In genomic region chr17:56759261-56759660, GRCm38 (mm10) we compare ENCODE assay signal across 22 mouse cellular contexts. TPM values are rescaled to one million over a fixed set of nuclear protein-coding genes. Genes with fewer than 3 reads are reported as not detected.
A peak's percentile ranks its signal among the peaks of the same experiment; 100 is the strongest.
DNase-seq lines count a peak whose midpoint lies in the region; ATAC-seq lines count a peak whose summit lies in the region.
"Had no signal": no experiment of that assay in that cellular context is flagged by ENCODE, and none has a peak within 500 bp of the region (broad histone marks: within the 10 kb centered on the region; RNA-seq: fewer than 3 reads in every experiment).

No protein-coding gene starts in this region.

- peak; percentile 52 for ATAC-seq in limb, embryonic 11.5 days (ENCODE audit: insufficient number of reproducible peaks, low FRiP score, low TSS enrichment, low read depth)
- no peak for ATAC-seq in forebrain, embryonic 14.5 days
- ATAC-seq: activated CD4-positive, CD25-positive, alpha-beta regulatory T cell, adult 4 months; intestine, postnatal 0 days; midbrain, embryonic 15.5 days had no signal

- H3K9ac ChIP-seq in limb, embryonic 11.5 days (ENCODE audit: low read length), result no peak overlapping the region
- no peak overlapping the region for H3K9ac ChIP-seq in forebrain, embryonic 14.5 days (ENCODE audit: low read length)
- H3K9ac ChIP-seq: forebrain, embryonic 12.5 days; midbrain, embryonic 15.5 days; neural tube, embryonic 13.5 days had no signal

- H3K4me1 ChIP-seq in limb, embryonic 11.5 days (ENCODE audit: control insufficient read depth, insufficient read depth, low read length), result peaks cover 26% of the 10 kb centered on the region; the same call in 1 of the 2 replicates
- peaks cover 8% of the 10 kb centered on the region for H3K4me1 ChIP-seq in forebrain, embryonic 14.5 days (ENCODE audit: control insufficient read depth, insufficient read depth, low read length)

- intact Hi-C loops in left cerebral cortex, postnatal 25 days (cut with DNase I), result no loop called here

- H3K4me3 ChIP-seq in limb, embryonic 11.5 days (ENCODE audit: low read depth, low read length), result no peak overlapping the region
- H3K4me3 ChIP-seq in forebrain, embryonic 14.5 days (ENCODE audit: low read depth, low read length), result no peak overlapping the region
- H3K4me3 ChIP-seq: forebrain, embryonic 12.5 days; gastrocnemius, adult 2 months; hindbrain, embryonic 10.5 days; midbrain, embryonic 15.5 days; myocyte; neural tube, embryonic 13.5 days had no signal

- no peak overlapping the region for H3K27ac ChIP-seq in limb, embryonic 11.5 days (replicated peaks; ENCODE audit: low read depth, low read length)
- no peak overlapping the region for H3K27ac ChIP-seq in forebrain, embryonic 14.5 days (ENCODE audit: low read depth, low read length)
- H3K27ac ChIP-seq: forebrain, embryonic 12.5 days; gastrocnemius, adult 2 months; hindbrain, embryonic 10.5 days; midbrain, embryonic 15.5 days; neural tube, embryonic 13.5 days had no signal

- 15% methylated on average over 7 of the region's 7 CpGs for WGBS in limb, embryonic 11.5 days
- WGBS in forebrain, embryonic 14.5 days, result 60% methylated on average over 7 of the region's 7 CpGs

- DNase-seq in heart, adult 11 months, result peak; percentile 91
- no peak for DNase-seq in heart, adult 8-10 months (ENCODE audit: low spot score)
- DNase-seq in ovary, postnatal 36 days (ENCODE audit: low spot score), result peak; percentile 7
- DNase-seq in ovary, adult 18-20 months (ENCODE audit: low spot score), result no peak
- peak; percentile 86 for DNase-seq in limb, embryonic 11.5 days (ENCODE audit: low spot score)
- DNase-seq in left cerebral cortex, postnatal 25 days (ENCODE audit: low spot score in 2 of 2), result no peak
- DNase-seq in forebrain, embryonic 14.5 days (ENCODE audit: low spot score), result no peak
- DNase-seq: adrenal gland, postnatal 10 days; cerebellum, postnatal 14 days; gastrocnemius, adult 2 months; layer of hippocampus, postnatal 36 days; right cerebral cortex, adult 18-20 months; right cerebral cortex, postnatal 4 days; thymus, postnatal 14 days had no signal

- no peaks in the 10 kb centered on the region for H3K36me3 ChIP-seq in limb, embryonic 11.5 days (ENCODE audit: control insufficient read depth, insufficient read depth, low read length)
- no peaks in the 10 kb centered on the region for H3K36me3 ChIP-seq in forebrain, embryonic 14.5 days (ENCODE audit: control insufficient read depth, insufficient read depth, low read length)
- H3K36me3 ChIP-seq: forebrain, embryonic 12.5 days; hindbrain, embryonic 10.5 days; midbrain, embryonic 15.5 days; neural tube, embryonic 13.5 days had no signal

- H3K27me3 ChIP-seq in limb, embryonic 11.5 days (ENCODE audit: control insufficient read depth, insufficient read depth, low read length), result peaks cover 29% of the 10 kb centered on the region
- H3K27me3 ChIP-seq in forebrain, embryonic 14.5 days (replicated peaks; ENCODE audit: control insufficient read depth, insufficient read depth, low read length), result peaks cover 36% of the 10 kb centered on the region

- H3K9me3 ChIP-seq in limb, embryonic 11.5 days (ENCODE audit: control insufficient read depth, low read length), result no peaks in the 10 kb centered on the region
- no peaks in the 10 kb centered on the region for H3K9me3 ChIP-seq in forebrain, embryonic 14.5 days (replicated peaks; ENCODE audit: control insufficient read depth, low read length)
- H3K9me3 ChIP-seq: forebrain, embryonic 12.5 days; midbrain, embryonic 15.5 days; neural tube, embryonic 13.5 days had no signal

- H3K4me2 ChIP-seq in limb, embryonic 11.5 days (ENCODE audit: low read depth, severe bottlenecking), result no peak overlapping the region
- no peak overlapping the region for H3K4me2 ChIP-seq in forebrain, embryonic 14.5 days (ENCODE audit: low read length)
- H3K4me2 ChIP-seq: forebrain, embryonic 12.5 days; heart, embryonic 11.5 days; midbrain, embryonic 15.5 days; neural tube, embryonic 13.5 days had no signal

RNA-seq across cellular contexts. Expression of gene Nrtn, which starts 1.9 kb away (rescaled TPM):
- total RNA-seq in heart, adult 8-10 months (2022), result 10 to 100 TPM; 22.4 to 26.7 (median 24.6) TPM
- polyA plus RNA-seq in limb, embryonic 11.5 days (2014; fragmentation: Nextera tagmentation; extraction: Ambion mirVana), result 19.0 and 19.9 TPM in 2 replicates
- total RNA-seq in left cerebral cortex, postnatal 25 days (2021), result 1 to 10 TPM; 3.8 to 4.1 TPM
- polyA plus RNA-seq in forebrain, embryonic 14.5 days (2014; fragmentation: Nextera tagmentation; extraction: Ambion mirVana), result 0.94 and 1.7 TPM in 2 replicates
- polyA plus RNA-seq: activated CD4-positive, CD25-positive, alpha-beta regulatory T cell, adult 4 months had no signal

RNA-seq across cellular contexts. Expression of gene Dus3l, which starts 5.3 kb away (rescaled TPM):
- 10 to 100 TPM; 15.6 to 18.5 (median 16.6) TPM for total RNA-seq in heart, adult 8-10 months (2022)
- polyA plus RNA-seq in limb, embryonic 11.5 days (2014; fragmentation: Nextera tagmentation; extraction: Ambion mirVana), result 37.3 and 38.2 TPM in 2 replicates
- 10 to 100 TPM; 64.1 to 64.6 TPM for total RNA-seq in left cerebral cortex, postnatal 25 days (2021)
- 48.2 and 57.3 TPM in 2 replicates for polyA plus RNA-seq in forebrain, embryonic 14.5 days (2014; fragmentation: Nextera tagmentation; extraction: Ambion mirVana)

RNA-seq across cellular contexts. Expression of gene Prr22, which starts 10.8 kb away (rescaled TPM):
- under 1 TPM; 0.31 to 0.60 (median 0.43) TPM for total RNA-seq in heart, adult 8-10 months (2022)
- polyA plus RNA-seq in limb, embryonic 11.5 days (2014; fragmentation: Nextera tagmentation; extraction: Ambion mirVana), result 1.2 TPM in 2 replicates
- total RNA-seq in left cerebral cortex, postnatal 25 days (2021), result 1 to 10 TPM; 1.1 to 1.2 TPM
- 0.42 and 0.52 TPM in 2 replicates for polyA plus RNA-seq in forebrain, embryonic 14.5 days (2014; fragmentation: Nextera tagmentation; extraction: Ambion mirVana)

RNA-seq across cellular contexts. Expression of gene Vmac, which starts 41.4 kb away (rescaled TPM):
- total RNA-seq in heart, adult 8-10 months (2022), result 1 to 10 TPM; 3.2 to 7.1 (median 6.0) TPM
- 19.7 and 21.1 TPM in 2 replicates for polyA plus RNA-seq in limb, embryonic 11.5 days (2014; fragmentation: Nextera tagmentation; extraction: Ambion mirVana)
- 10 to 100 TPM; 11.0 to 12.3 TPM for total RNA-seq in left cerebral cortex, postnatal 25 days (2021)
- polyA plus RNA-seq in forebrain, embryonic 14.5 days (2014; fragmentation: Nextera tagmentation; extraction: Ambion mirVana), result 18.6 and 24.6 TPM in 2 replicates

RNA-seq across cellular contexts. Expression of gene Ndufa11, which starts 41.7 kb away (rescaled TPM):
- total RNA-seq in heart, adult 8-10 months (2022), result 100 to 1,000 TPM; 804 to 980 (median 857) TPM
- polyA plus RNA-seq in limb, embryonic 11.5 days (2014; fragmentation: Nextera tagmentation; extraction: Ambion mirVana), result 413 and 428 TPM in 2 replicates
- total RNA-seq in left cerebral cortex, postnatal 25 days (2021), result 100 to 1,000 TPM; 227 to 237 TPM
- 490 and 613 TPM in 2 replicates for polyA plus RNA-seq in forebrain, embryonic 14.5 days (2014; fragmentation: Nextera tagmentation; extraction: Ambion mirVana)

Comparison
In these comparisons a context has a peak if more than half of its experiments do, and no peak if none do; other contexts are left out.
1. DNase-seq: peak in heart, adult 11 months (single experiment), ovary, postnatal 36 days (single experiment) and limb, embryonic 11.5 days (single experiment); none in heart, adult 8-10 months (single experiment), ovary, adult 18-20 months (single experiment), left cerebral cortex, postnatal 25 days (0 of 2) and forebrain, embryonic 14.5 days (single experiment).
2. RNA of gene Nrtn, which starts 1.9 kb away (total RNA-seq): 22.4 to 26.7 TPM in heart, adult 8-10 months; 3.8 to 4.1 TPM in left cerebral cortex, postnatal 25 days; every median in the first group is over 4 times any median in the second.